Mouse (Mus musculus): ENCODE data around the gene Gm10392.
"Not testable (repeated sequence)": the region's sequence is repeated elsewhere in the genome, so short reads cannot be mapped to it uniquely, and the experiment has no call there.

Gm10392 gene

DNA sequence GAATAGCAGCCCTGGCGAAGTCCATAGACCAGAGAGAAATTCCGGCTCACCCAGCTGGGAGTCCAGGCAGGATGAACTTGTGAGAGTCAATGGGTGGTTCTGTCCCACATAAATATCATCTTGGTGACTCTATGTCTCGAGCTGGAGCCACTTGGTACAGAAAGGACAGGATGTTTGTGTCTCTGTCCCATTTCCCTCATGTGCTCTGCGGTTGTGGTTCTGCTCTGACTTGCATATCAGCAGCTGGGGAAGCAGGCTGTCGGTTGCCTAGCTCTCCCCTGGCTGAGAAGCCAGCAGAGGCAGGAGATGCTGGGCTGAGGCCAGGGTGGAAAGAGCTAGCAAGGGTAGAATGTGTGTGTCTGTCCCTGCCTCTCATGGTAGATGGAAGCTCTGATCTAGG is at the start of gene Gm10392:
Gene Gm10392, minus strand, starts transcription at position 156 of the 400 bp plus-strand sequence.
- in situ Hi-C loops (cut with MboI, MseI) = no loop called here

DNA sequence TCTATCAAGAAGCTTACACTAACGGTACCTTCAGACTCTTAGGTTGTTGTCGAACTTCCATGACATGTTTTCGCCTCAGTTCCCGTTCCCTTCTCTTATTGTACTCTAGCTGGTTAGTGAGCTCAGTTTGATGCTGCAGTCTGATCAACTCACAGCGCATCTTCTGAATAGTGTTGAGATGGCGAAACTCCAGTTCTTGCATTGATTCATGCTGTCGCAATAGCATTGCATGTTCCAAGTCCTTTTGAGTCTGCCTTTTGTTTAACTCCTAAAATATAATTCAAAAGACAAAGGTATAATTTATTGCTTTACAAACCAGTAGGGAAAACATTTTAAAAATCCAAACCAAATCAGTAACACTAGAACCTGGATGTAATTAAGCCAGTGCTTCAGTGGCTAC is 26.3 kb upstream of the Gm10392 start:
- in situ Hi-C loops (cut with MboI, MseI) = no loop called here

DNA sequence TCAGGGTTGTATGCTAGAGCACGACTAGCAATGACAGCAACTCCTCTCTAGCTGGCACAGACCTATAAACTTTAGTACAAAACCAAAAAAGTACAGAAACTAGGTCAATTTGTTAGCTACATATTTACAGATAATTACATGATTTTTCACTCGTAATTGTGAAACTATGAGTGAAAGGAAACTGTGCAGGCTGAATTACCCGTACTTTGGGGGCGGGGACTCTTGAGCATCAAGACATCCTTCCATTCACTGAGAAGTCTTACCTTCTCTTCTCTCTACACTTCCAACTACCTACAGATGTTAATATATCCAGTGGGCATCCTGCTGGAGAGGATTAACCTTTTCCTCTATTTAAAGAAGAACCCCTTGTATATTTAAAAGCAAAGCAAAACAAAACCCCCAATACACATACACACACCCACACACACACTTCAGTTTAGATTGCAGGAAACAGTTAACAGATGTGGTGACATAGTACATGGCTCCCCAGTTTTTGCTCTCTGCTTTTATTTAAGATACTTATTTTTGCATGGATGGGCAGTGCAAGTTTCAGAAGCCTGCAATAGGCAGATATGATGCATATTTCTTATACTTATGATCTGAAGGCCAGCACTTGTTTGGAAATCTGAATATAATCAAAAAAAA is 13.3 kb upstream of the Gm10392 start:
- in situ Hi-C loops (cut with MboI, MseI) = no loop called here

DNA sequence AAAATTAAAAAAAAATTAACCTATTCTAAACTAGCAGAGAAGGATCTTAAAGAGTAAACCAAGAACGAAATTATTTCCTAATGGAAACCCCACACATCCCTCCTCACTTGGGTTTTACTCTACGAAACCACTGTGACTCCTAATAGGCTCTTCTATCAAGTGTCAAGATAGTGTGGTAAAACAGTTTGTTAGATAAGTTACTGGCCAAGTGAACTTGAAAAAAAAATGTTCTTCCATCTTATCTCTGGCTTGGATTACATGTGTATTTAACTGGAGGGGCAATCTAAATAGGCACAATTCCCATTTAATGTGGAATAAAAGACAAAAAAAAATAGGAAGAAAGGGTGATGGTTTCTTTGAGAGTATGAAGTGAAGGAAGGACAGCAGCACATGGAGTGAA is 11.9 kb upstream of the Gm10392 start:
- in situ Hi-C loops (cut with MboI, MseI) = no loop called here

DNA sequence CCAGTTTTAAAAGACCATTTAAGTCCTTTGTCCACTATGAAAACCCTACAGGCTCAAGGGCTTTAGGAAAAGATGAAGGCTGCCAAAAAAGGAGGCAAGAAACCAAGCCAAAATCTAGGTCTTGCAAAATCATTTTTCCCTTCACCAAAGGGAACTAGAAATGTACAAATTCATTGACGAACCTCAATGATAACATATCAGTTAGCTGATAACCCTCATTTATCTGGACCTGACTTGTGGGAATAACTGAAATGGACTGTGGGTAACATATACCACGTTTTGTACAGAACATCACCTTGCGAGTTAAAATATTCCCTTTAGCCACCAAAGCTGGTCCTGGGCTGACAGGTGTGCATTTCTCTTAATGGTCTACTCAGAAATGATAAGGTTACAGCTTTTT is 10.6 kb upstream of the Gm10392 start:
- in situ Hi-C loops (cut with MboI, MseI) = no loop called here

DNA sequence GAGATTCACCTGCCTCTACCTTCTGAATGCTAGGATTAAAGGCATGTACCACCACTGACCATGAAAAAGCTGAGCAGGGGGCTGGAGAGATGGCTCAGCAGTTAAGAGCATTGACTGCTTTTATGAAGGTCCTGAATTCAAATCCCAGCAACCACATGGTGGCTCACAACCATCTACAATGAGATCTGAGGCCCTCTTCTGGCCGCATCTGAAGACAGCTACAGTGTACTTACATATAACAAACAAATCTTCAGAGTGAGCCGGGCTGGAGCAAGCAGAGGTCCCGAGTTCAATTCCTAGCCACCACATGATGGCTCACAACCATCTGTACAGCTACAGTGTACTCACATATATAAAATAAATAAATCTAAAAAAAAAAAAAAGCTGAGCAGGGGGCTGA is 9.4 kb upstream of the Gm10392 start:
- in situ Hi-C loops (cut with MboI, MseI) = not testable (repeated sequence)

DNA sequence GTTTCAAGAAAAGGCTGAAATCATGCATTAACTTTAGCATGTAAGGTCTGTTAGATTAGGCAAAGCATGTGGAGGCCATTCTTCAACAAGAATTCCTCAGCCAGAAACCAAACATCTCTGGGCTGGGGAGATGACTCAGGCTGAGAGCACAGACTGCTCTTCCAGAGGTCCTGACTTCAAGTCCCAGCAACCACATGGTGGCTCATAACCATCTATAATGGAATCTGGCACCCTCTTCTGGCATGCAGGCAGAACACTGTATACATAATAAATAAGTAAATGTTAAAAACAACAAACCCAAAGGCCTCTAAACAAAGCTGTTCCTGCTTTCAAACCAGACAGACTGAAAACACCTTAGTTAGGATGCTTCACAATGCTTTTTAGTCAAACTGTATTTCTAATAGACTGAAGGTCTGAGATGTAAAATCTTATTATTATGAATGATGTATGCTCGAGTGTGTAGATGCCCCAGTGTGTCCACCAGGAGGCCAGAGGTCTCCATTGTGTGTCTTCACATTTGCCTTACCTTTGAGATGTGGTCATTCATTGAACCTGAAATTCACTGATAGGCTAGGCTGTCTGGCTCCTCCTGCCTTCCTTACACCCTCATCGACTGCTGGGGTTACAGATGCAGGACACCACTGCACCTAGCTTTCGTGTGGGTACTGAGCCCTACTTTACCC is 6.9 kb upstream of the Gm10392 start:
- in situ Hi-C loops (cut with MboI, MseI) = no loop called here

DNA sequence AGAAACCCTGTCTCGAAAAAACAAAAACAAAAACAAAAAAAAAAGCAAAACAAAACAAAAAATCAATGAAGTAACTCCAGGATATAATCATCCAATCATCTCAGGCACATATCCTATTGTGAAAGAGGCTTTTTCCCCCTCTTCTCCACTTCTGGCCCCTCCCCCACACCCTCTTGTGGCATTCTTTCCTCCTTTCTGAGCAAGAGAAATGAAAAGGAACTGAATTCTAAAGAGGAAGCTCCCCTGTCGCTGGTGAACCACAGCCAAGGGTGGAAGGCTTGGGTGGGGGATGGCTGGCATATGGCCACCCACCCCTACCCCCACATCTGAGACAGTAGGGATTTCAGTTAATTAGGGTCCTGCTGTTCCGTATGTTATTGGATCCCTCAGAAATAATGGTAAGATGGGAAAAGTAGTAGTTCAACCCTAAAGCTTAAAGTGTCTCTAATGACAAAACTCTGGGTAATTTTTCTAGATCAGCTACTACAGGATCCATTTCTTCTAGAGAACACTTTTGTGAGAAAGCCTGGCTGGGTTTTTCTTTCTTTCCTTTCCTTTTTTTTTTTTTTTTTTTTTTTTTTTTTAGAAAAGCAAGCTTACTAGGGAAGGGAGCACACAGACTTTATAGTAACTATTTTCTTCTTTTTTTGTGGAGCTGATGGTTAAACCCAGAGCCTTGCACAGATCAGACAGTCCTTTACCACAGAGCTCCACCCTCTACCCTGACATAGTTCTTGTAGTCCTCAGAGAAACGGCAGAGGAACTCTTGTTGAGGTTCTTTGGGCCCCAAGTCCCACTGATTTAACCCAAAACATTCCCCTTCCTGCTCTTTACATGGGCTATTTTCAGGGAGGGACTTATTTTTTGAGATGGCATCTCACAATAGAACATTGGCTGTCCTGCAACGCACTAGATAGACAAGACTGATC is 1.9 kb upstream of the Gm10392 start:
- in situ Hi-C loops (cut with MboI, MseI) = no loop called here

DNA sequence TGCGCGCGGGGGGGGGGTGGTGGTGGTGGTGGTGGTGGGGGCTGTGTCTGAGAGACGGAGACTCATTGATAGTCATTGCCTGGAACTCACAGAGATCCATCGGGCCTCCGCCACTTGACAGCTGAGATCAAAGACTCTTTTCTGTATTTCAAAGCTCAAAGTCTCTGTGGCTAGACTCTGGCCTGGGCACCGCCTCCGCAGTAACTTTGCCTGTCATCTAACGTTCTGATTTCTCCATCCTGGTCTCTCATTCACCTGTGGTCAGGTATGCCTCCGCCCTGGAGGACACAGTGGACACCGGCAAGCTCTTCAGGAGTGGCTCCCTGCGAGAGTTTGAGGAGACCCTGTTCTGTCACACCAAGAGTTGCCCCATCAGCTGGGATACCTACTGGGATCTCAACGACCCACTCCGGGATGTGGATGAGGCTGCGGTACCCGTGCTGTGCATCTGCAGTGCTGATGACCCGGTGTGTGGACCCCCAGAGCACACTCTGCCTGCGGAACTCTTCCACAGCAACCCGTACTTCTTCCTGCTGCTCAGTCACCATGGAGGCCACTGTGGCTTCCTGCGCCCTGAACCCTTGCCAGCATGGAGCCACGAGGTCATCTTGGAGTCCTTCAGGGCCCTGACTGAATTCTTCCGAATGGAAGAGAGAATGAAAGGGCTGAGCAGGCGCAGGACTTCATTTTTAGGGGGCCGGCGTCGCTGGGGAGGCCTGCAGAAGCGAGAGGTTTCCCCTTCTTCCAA is 773 bp downstream of the Gm10392 start:
- in situ Hi-C loops (cut with MboI, MseI) = no loop called here

DNA sequence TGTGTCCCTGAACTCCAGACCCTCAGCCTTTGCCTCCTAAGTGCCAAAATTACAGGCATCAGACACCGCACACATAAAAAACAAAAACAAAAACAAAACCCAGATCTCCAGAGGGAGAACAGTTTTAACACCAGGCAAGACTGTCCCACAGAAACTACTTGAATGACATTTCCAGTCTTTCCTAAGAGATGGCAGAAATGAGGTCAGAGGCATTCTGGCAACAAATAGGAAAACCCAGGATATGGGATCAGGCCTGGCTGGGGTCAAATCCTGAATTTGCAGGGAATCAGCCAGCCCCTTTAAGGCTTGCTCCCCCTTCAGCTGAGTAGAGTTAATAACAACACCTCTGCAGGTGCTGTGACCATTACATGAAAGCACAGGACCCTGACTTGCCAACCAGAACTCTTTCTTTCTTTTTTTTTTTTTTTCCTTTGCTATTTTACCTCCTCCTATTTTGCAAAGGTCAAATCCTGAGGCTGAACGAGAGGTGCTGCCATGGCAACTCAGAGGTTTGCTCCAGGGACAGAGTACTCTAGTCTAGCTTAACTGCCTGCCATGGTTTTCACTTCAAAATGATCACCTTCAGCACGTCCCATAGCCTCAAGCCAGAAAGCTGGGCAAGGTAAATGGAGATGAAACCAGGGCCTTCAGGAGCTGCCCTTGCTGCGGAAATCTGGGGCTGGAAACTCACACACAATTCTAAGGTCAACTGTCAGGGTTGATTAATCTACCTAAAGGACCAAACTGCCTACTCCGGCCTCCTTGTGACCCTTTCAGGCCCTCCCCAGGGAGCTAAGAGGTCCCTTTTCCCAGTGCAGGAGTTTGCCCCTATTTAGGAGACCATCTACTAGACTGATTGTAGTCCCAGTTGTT is 2.2 kb downstream of the Gm10392 start:
- in situ Hi-C loops (cut with MboI, MseI) = no loop called here

DNA sequence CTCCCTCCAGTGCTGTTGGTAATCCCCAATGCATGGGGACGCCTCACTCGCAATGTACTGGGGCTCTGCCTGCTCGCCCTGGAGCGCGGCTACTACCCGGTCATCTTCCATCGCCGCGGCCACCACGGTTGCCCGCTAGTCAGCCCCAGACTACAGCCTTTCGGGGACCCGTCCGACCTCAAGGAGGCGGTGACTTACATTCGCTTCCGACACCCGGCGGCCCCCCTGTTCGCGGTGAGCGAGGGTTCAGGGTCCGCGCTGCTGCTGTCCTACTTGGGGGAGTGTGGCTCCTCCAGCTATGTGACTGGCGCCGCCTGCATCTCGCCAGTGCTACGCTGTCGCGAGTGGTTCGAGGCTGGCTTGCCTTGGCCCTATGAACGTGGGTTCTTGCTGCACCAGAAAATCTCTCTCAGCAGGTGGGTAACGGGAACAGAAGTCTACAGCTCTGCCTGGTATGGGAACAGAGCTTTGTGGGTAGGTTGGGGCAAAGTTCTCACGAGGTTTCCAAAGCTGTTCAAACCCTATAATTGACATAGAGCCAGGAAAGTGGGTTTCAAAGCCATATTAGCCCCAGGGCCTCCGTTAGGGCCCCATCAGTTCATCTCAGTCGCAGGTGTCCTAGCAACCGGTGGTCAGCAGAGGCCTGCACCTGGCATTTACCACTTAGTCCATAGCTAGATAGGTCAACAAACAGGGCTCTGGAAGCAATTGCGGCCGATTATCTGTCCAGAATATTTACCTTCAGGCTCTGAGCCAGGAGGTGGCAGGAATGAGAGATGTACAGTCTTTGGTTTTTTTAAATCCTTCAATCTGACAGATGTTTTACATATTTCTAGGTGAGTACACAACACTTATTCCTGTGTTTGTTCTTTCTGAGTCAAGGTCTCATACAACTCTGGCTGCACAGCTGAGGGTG is 3.1 kb downstream of the Gm10392 start, which contains the start of gene Trp53i13:
Gene Trp53i13, minus strand, starts transcription at position 344 of the 916 bp plus-strand sequence.
- in situ Hi-C loops (cut with MboI, MseI) = no loop called here

DNA sequence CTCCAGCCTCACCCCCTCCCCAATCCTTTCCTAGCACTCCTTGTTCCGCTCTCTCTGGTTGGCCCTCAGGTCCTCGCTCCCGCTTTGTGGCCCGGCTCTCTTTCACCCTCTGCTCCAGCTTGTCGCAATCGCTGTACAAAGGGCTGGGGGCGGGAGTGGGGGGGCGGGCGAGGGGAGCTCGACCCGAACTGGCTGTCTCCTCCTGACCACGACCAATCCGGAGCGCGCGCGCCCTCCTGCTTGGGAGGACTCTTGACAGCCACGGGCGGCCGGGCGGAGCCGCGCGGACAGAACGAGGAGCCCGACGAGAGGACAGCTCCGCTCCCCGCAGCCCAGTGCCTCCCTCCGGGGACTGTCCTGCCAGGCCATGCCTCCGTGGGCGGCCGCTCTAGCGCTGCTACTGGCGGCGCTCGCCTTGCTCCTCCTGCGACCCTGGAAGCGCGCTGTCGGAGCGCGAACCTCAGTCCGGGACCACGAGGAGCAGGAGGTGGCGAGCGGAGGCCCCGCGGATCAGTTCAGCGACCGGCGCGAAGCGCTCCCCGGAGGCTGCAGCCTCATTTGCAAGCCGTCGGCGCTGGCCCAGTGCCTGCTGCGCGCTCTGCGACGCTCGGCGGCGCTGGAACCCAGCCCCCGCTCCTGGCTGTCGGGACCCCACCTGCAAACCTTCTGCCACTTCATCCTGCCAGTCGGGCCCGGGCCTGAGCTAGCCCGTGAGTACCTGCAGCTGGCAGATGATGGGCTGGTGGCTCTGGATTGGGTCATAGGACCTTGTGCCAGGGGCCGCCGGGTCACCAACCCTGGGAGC is 4.0 kb downstream of the Gm10392 start, which contains the start of gene Abhd15:
Gene Abhd15, plus strand, starts transcription at position 290 of the 805 bp plus-strand sequence.
- in situ Hi-C loops (cut with MboI, MseI) = no loop called here

DNA sequence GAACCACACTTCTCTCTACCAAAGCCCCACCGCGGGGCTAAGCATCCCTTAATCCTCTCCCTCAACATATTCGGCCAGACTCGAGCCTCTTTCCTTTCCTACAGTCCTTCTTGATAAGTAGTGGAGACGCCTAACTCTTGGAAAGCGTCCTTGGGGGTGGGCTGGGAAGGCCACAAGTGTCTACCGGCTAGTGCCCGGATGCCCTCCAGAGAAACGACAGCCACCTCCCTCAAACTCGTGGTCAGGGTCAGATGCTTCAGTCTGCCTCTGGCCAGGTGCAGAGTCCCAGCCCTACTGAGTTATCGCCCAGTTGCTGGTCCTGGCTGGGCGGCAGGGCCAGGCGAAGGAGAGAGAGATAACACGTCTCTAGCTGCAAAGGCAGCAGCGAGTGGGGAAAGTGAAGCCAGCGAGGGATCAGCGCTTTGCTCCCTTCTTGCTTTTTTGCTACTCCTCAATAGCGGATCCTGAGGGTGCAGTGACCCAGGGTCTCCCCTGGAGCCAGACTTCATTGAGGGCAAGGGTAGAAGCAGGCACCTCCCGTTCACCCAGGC is 4.6 kb downstream of the Gm10392 start:
- in situ Hi-C loops (cut with MboI, MseI) = no loop called here

DNA sequence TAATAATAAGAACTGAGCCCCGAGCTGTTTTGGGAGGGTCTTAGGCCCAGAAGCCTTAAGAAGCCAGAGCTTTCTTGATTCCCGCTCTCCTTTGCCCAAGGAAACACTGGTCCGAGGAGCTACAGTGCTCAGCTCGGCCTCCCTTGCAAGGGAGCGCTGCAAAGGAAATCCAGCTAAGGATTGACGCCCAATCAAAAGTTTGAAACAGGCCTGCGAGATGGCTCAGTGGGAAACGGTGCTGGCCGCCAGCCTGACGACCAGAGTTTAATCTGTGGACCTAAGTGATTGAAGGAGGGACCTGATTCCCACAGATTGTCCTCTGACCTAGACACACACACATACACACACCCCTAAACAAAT is 5.2 kb downstream of the Gm10392 start:
- in situ Hi-C loops (cut with MboI, MseI) = no loop called here

DNA sequence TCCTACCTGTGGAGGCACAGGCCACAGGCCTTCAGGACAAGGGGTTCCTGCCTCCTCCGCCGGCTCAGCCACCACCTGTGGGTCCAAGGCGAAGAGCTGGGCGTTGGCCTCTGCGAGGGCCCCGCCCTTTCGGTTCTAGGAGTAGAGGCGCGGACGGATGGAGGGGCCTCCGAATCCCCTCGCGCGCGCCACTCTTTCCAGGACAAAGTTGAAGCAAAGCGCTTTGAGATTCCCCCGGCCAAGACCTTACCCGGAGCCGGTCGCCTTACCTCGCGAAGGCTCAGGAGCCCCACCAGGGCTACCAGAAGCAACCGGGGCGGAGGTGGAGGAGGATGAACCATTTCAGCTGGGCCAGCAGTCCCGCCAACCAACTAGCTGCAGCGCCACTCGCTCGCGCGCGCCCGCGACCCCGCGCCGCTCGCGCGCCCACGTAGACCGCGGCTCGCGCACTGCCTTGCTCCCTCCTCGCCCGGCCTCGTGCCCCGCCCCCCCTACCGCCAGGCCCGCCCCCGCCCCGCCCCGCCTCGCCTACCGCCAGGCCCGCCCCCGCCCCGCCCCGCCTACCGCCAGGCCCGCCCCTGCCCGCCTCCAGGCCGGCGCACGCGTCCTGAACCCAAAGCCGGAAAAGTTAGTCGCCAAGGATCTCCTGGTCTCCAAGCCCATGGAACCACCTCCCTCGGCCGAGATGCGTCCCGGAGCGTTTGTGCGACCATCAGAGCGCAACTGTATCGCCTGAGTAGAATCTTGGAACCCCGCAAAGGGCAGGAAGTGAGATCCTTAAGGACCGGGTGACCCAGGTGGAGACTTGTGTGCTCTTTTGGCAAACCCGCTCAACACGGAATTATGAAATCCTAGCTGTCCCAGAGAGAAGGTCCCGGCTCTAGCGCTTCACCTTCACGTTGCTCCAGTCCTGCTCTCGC is 5.8 kb downstream of the Gm10392 start:
- in situ Hi-C loops (cut with MboI, MseI) = no loop called here

DNA sequence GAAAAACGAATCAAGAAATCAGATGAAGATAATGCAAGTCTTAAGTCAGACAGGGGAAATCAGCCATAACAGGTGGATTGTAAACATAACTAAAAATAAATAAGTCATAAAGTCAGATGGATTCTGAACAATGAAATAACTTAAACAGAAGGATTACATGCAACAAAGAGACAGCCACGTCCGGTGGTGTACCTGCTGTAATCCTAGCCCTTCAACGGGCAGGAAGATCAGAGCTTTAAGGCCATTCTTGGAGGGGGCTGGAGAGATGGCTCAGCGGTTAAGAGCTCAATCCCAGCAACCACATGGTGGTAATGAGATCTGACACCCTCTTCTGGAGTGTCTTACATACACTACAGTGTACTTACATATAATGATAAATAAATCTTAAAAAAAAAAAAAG is 7.7 kb downstream of the Gm10392 start:
- in situ Hi-C loops (cut with MboI, MseI) = no loop called here

All from T-helper 1 cell (primary cell).